Mouse (Mus musculus): ENCODE data around the gene Sel1l. TPM values are rescaled to one million over a fixed set of nuclear protein-coding genes. Genes with fewer than 3 reads are reported as not detected.

The Sel1l gene
- polyA plus RNA-seq, 1 experiment from 2014 or later = 66.7 TPM

GRCm38 (mm10) chr12:91870671-91871070, 21.7 kb upstream of the Sel1l start:
- no peak overlapping the region for H3K9ac ChIP-seq (ENCODE audit: low read depth, low read length)
- H3K27ac ChIP-seq = no peak overlapping the region
- no peaks in the 10 kb centered on the region for H3K27me3 ChIP-seq (ENCODE audit: insufficient read depth, low read length)
- WGBS = 94% methylated on average over 11 of the region's 11 CpGs
- H3K36me3 ChIP-seq (ENCODE audit: insufficient read depth, low read length) = no peaks in the 10 kb centered on the region
- no peak for ATAC-seq (replicated peaks; ENCODE audit: low FRiP score, low read depth)
- no peak for DNase-seq (ENCODE audit: low spot score)
- no peak overlapping the region for H3K4me3 ChIP-seq (replicated peaks; ENCODE audit: low read depth, low read length)
- H3K4me2 ChIP-seq (ENCODE audit: low read length) = no peak overlapping the region
- H3K9me3 ChIP-seq (replicated peaks; ENCODE audit: low read length) = no peaks in the 10 kb centered on the region
- TF ChIP-seq CTCF (IDR thresholded peaks at IDR 0.05; ENCODE audit: low read depth) = no peak
- H3K4me1 ChIP-seq (replicated peaks; ENCODE audit: insufficient read depth, low read length) = no peaks in the 10 kb centered on the region

- no peaks in the 10 kb centered on the region for H3K4me1 ChIP-seq (replicated peaks; ENCODE audit: insufficient read depth, low read length)
- no peak overlapping the region for H3K4me2 ChIP-seq (ENCODE audit: low read length)
- H3K27ac ChIP-seq = no peak overlapping the region
- ATAC-seq (replicated peaks; ENCODE audit: low FRiP score, low read depth) (no peak), DNase-seq (ENCODE audit: low spot score) (no peak)
- no peak overlapping the region for H3K9ac ChIP-seq (ENCODE audit: low read depth, low read length)
- no peaks in the 10 kb centered on the region for H3K27me3 ChIP-seq (ENCODE audit: insufficient read depth, low read length)
- TF ChIP-seq CTCF (IDR thresholded peaks at IDR 0.05; ENCODE audit: low read depth) = no peak
- no peaks in the 10 kb centered on the region for H3K36me3 ChIP-seq (ENCODE audit: insufficient read depth, low read length)
- WGBS = 74% methylated on average over 4 of the region's 4 CpGs
- no peak overlapping the region for H3K4me3 ChIP-seq (replicated peaks; ENCODE audit: low read depth, low read length)
- no peaks in the 10 kb centered on the region for H3K9me3 ChIP-seq (replicated peaks; ENCODE audit: low read length)
Measured at GRCm38 (mm10) chr12:91869352-91869751, 20.4 kb upstream of the Sel1l start.

GRCm38 (mm10) chr12:91854330-91854729, 5.4 kb upstream of the Sel1l start:
- H3K9me3 ChIP-seq (replicated peaks; ENCODE audit: low read length) = no peaks in the 10 kb centered on the region
- H3K4me3 ChIP-seq (replicated peaks; ENCODE audit: low read depth, low read length) = no peak overlapping the region
- H3K9ac ChIP-seq (ENCODE audit: low read depth, low read length) = no peak overlapping the region
- ATAC-seq (replicated peaks; ENCODE audit: low FRiP score, low read depth) (no peak), DNase-seq (ENCODE audit: low spot score) (no peak)
- H3K27ac ChIP-seq = no peak overlapping the region
- no peak for TF ChIP-seq CTCF (IDR thresholded peaks at IDR 0.05; ENCODE audit: low read depth)
- no peaks in the 10 kb centered on the region for H3K4me1 ChIP-seq (replicated peaks; ENCODE audit: insufficient read depth, low read length)
- H3K4me2 ChIP-seq (ENCODE audit: low read length) = no peak overlapping the region
- 49% methylated on average over 8 of the region's 8 CpGs for WGBS
- H3K36me3 ChIP-seq (ENCODE audit: insufficient read depth, low read length) = no peaks in the 10 kb centered on the region
- H3K27me3 ChIP-seq (ENCODE audit: insufficient read depth, low read length) = no peaks in the 10 kb centered on the region

- Histone ChIP-seq H3K4me2 (ENCODE audit: low read length) (peak overlapping the region; percentile 82), H3K36me3 (ENCODE audit: insufficient read depth, low read length) (no peaks in the 10 kb centered on the region), H3K4me1 (replicated peaks; ENCODE audit: insufficient read depth, low read length) (peaks cover 6% of the 10 kb centered on the region; the same call in 1 of the 2 replicates), H3K27me3 (ENCODE audit: insufficient read depth, low read length) (no peaks in the 10 kb centered on the region), H3K4me3 (replicated peaks; ENCODE audit: low read depth, low read length) (peak overlapping the region; percentile 81), H3K27ac (peak overlapping the region; percentile 79), H3K9ac (ENCODE audit: low read depth, low read length) (peak overlapping the region; percentile 74), H3K9me3 (replicated peaks; ENCODE audit: low read length) (no peaks in the 10 kb centered on the region)
- DNase-seq (ENCODE audit: low spot score) (no peak), ATAC-seq (replicated peaks; ENCODE audit: low FRiP score, low read depth) (peak; percentile 67)
- 2% methylated on average over 33 of the region's 33 CpGs for WGBS
- TF ChIP-seq CTCF (IDR thresholded peaks at IDR 0.05; ENCODE audit: low read depth) = no peak
Measured at GRCm38 (mm10) chr12:91848394-91849044, 438 bp downstream of the Sel1l start.

- 87% methylated on average over 6 of the region's 6 CpGs for WGBS
- H3K36me3 ChIP-seq (ENCODE audit: insufficient read depth, low read length) = peaks cover 7% of the 10 kb centered on the region; the same call in 1 of the 2 replicates
- no peak overlapping the region for H3K4me2 ChIP-seq (ENCODE audit: low read length)
- TF ChIP-seq CTCF (IDR thresholded peaks at IDR 0.05; ENCODE audit: low read depth) = no peak
- H3K9ac ChIP-seq (ENCODE audit: low read depth, low read length) = no peak overlapping the region
- ATAC-seq (replicated peaks; ENCODE audit: low FRiP score, low read depth) (no peak), DNase-seq (ENCODE audit: low spot score) (no peak)
- H3K27me3 ChIP-seq (ENCODE audit: insufficient read depth, low read length) = no peaks in the 10 kb centered on the region
- peaks cover 6% of the 10 kb centered on the region; the same call in 1 of the 2 replicates for H3K4me1 ChIP-seq (replicated peaks; ENCODE audit: insufficient read depth, low read length)
- H3K27ac ChIP-seq = no peak overlapping the region
- no peak overlapping the region for H3K4me3 ChIP-seq (replicated peaks; ENCODE audit: low read depth, low read length)
- no peaks in the 10 kb centered on the region for H3K9me3 ChIP-seq (replicated peaks; ENCODE audit: low read length)
Measured at GRCm38 (mm10) chr12:91846038-91846437, 2.9 kb downstream of the Sel1l start.

GRCm38 (mm10) chr12:91845393-91845792, 3.6 kb downstream of the Sel1l start:
- 94% methylated on average over 9 of the region's 9 CpGs for WGBS
- H3K9ac ChIP-seq (ENCODE audit: low read depth, low read length) = no peak overlapping the region
- ATAC-seq (replicated peaks; ENCODE audit: low FRiP score, low read depth) = no peak
- H3K36me3 ChIP-seq (ENCODE audit: insufficient read depth, low read length) = peaks cover 13% of the 10 kb centered on the region; the same call in 1 of the 2 replicates
- no peak overlapping the region for H3K27ac ChIP-seq
- no peaks in the 10 kb centered on the region for H3K9me3 ChIP-seq (replicated peaks; ENCODE audit: low read length)
- no peaks in the 10 kb centered on the region for H3K27me3 ChIP-seq (ENCODE audit: insufficient read depth, low read length)
- no peak for TF ChIP-seq CTCF (IDR thresholded peaks at IDR 0.05; ENCODE audit: low read depth)
- DNase-seq (ENCODE audit: low spot score) = no peak
- no peak overlapping the region for H3K4me3 ChIP-seq (replicated peaks; ENCODE audit: low read depth, low read length)
- no peak overlapping the region for H3K4me2 ChIP-seq (ENCODE audit: low read length)
- H3K4me1 ChIP-seq (replicated peaks; ENCODE audit: insufficient read depth, low read length) = peaks cover 6% of the 10 kb centered on the region; the same call in 1 of the 2 replicates
